Mouse (Mus musculus): ENCODE data around the gene Sncg.

GRCm38 (mm10) chr14:34375415-34375904 is 871 bp upstream of the Sncg start, which contains the start of gene Mmrn2:
- no peak for TF ChIP-seq POLR2A (IDR thresholded peaks at IDR 0.05; ENCODE audit: low read depth, low read length)
- TF ChIP-seq CTCF (conservative IDR thresholded peaks at IDR 0.05; ENCODE audit: insufficient read depth, insufficient read length, low read depth, low read length) = no peak
